ENCODE assay signal across 23 mouse cellular contexts in the genomic region with DNA sequence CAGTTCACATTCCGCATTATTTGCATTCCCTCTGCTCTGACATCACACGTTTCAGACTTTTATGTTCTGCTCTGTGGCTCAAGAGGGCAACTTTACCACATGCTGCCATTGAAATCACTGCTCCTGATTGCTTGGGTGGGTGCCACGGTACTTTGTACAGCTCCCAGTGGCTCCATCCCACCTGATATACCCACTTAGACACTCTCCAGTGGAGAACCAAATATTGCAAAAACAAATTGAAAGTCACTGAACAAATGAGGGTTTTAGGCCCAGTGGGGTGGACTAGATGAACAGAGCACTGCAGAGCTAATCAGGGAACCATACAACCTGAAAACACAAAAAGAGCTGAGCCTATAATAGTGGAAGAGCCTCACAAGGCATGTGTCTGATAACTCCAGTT.
"Had no signal": no experiment of that assay in that cellular context is flagged by ENCODE, and none has a peak within 500 bp of the region (broad histone marks: within the 10 kb centered on the region; RNA-seq: fewer than 3 reads in every experiment).

No protein-coding gene starts in this region.

- H3K4me3 ChIP-seq: heart, adult 2 months; heart, embryonic 13.5 days; heart, embryonic 15.5 days; intestine, embryonic 15.5 days; layer of hippocampus, adult 2 months; limb, embryonic 13.5 days; limb, embryonic 15.5 days; liver, embryonic 12.5 days had no signal

- H3K36me3 ChIP-seq: heart, embryonic 13.5 days; heart, embryonic 15.5 days; intestine, embryonic 15.5 days; limb, embryonic 13.5 days; limb, embryonic 15.5 days; liver, embryonic 12.5 days had no signal

- H3K4me2 ChIP-seq: heart, embryonic 11.5 days; heart, embryonic 13.5 days; heart, embryonic 15.5 days; hindbrain, embryonic 14.5 days; intestine, embryonic 15.5 days; limb, embryonic 13.5 days; limb, embryonic 15.5 days; liver, embryonic 12.5 days had no signal

- ATAC-seq: inflammation-experienced regulatory T-cells, adult 6 months; intestine, embryonic 15.5 days; intestine, postnatal 0 days; liver, embryonic 12.5 days had no signal

- H3K27ac ChIP-seq: heart, adult 2 months; heart, embryonic 13.5 days; heart, embryonic 15.5 days; hindbrain, embryonic 14.5 days; intestine, embryonic 15.5 days; layer of hippocampus, adult 2 months; limb, embryonic 13.5 days; limb, embryonic 15.5 days; liver, embryonic 12.5 days had no signal

- H3K4me1 ChIP-seq: heart, embryonic 13.5 days; heart, embryonic 15.5 days; intestine, embryonic 15.5 days; limb, embryonic 13.5 days; limb, embryonic 15.5 days; liver, embryonic 12.5 days had no signal

- H3K27me3 ChIP-seq: heart, embryonic 13.5 days; heart, embryonic 15.5 days; intestine, embryonic 15.5 days; limb, embryonic 13.5 days; limb, embryonic 15.5 days; liver, embryonic 12.5 days had no signal

- H3K9ac ChIP-seq: heart, embryonic 13.5 days; heart, embryonic 15.5 days; hindbrain, embryonic 14.5 days; intestine, embryonic 15.5 days; limb, embryonic 13.5 days; limb, embryonic 15.5 days; liver, embryonic 12.5 days had no signal

- DNase-seq: gastrocnemius, postnatal 14 days; gastrocnemius, postnatal 36 days; heart, adult 11 months; heart, adult 2 months; heart, postnatal 4 days; kidney, adult 18-20 months; kidney, adult 8-10 months; kidney, postnatal 10 days; kidney, postnatal 25 days; kidney, postnatal 4 days; layer of hippocampus, postnatal 36 days; left cerebral cortex, postnatal 4 days had no signal

- H3K9me3 ChIP-seq: heart, embryonic 13.5 days; heart, embryonic 15.5 days; intestine, embryonic 15.5 days; limb, embryonic 13.5 days; limb, embryonic 15.5 days; liver, embryonic 12.5 days had no signal
